ENCODE assay signal across 25 mouse cellular contexts in genomic region chr5:116564391-116564790, GRCm38 (mm10). TPM values are rescaled to one million over a fixed set of nuclear protein-coding genes. Genes with fewer than 3 reads are reported as not detected.
"Had no signal": no experiment of that assay in that cellular context is flagged by ENCODE, and none has a peak within 500 bp of the region (broad histone marks: within the 10 kb centered on the region; RNA-seq: fewer than 3 reads in every experiment).

No protein-coding gene starts in this region.

- H3K4me1 ChIP-seq: kidney, embryonic 15.5 days; limb, embryonic 15.5 days; lung, embryonic 15.5 days; megakaryocyte, embryonic 14.5 days had no signal

- H3K27me3 ChIP-seq: kidney, embryonic 15.5 days; limb, embryonic 15.5 days; lung, embryonic 15.5 days; megakaryocyte, embryonic 14.5 days; midbrain, embryonic 13.5 days; neural tube, embryonic 13.5 days had no signal

- H3K27ac ChIP-seq: kidney, embryonic 15.5 days; limb, embryonic 12.5 days; limb, embryonic 15.5 days; liver, embryonic 14.5 days; lung, embryonic 15.5 days; midbrain, embryonic 10.5 days; midbrain, embryonic 13.5 days; neural tube, embryonic 13.5 days; stomach, postnatal 0 days had no signal

- H3K4me3 ChIP-seq: kidney, embryonic 15.5 days; limb, embryonic 12.5 days; limb, embryonic 15.5 days; lung, embryonic 15.5 days; megakaryocyte, embryonic 14.5 days; midbrain, embryonic 10.5 days; midbrain, embryonic 13.5 days; myocyte; neural tube, embryonic 13.5 days had no signal

- DNase-seq: kidney, postnatal 10 days; kidney, postnatal 36 days; left cerebral cortex, postnatal 4 days; liver, postnatal 0 days; lung, postnatal 10 days; lung, postnatal 36 days; right cerebral cortex, adult 18-20 months; right cerebral cortex, postnatal 14 days; right cerebral cortex, postnatal 4 days; thymus, adult 2 months; thymus, postnatal 14 days; thymus, postnatal 4 days had no signal

RNA-seq across cellular contexts. Expression of gene Srrm4, which starts 27.2 kb away (rescaled TPM):
- total RNA-seq: monocyte, adult 5-6 weeks; neutrophil, adult 5-6 weeks had no signal
